Mouse (Mus musculus): ENCODE measurements around the gene Hist2h2ab.
"Not testable (repeated sequence)": the region's sequence is repeated elsewhere in the genome, so short reads cannot be mapped to it uniquely, and the experiment has no call there.

The Hist2h2ab gene

DNA sequence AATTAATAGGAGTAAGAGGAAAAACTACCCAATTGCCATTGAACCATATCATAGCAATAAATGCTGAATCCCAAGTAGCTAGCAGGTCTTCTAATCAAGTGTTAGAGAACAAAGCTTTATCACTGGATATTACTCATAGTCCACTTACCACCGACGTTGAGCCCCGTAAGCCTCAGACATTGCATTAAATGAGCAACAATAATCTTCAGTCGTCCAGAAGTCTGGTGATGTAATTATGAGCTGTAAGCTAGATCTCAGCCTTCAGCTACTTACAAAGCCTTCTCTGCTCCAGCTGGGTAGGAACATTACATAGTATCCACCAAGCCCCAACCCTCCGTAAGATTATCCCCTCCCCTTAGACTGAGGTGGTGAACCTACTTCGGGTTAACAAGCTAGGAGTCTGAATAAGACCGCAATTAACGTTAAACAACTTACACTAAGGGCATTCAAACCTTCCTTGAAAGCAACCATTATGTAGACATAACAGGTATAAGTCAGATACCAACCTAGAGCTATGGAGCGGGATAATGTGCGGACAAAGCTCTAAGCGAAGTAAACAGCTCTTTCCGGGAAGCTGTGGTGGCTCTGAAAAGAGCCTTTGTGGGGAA is 18.3 kb downstream of the Hist2h2ab start:
- peak; percentile 88 for DNase-seq (ENCODE audit: low read depth)

DNA sequence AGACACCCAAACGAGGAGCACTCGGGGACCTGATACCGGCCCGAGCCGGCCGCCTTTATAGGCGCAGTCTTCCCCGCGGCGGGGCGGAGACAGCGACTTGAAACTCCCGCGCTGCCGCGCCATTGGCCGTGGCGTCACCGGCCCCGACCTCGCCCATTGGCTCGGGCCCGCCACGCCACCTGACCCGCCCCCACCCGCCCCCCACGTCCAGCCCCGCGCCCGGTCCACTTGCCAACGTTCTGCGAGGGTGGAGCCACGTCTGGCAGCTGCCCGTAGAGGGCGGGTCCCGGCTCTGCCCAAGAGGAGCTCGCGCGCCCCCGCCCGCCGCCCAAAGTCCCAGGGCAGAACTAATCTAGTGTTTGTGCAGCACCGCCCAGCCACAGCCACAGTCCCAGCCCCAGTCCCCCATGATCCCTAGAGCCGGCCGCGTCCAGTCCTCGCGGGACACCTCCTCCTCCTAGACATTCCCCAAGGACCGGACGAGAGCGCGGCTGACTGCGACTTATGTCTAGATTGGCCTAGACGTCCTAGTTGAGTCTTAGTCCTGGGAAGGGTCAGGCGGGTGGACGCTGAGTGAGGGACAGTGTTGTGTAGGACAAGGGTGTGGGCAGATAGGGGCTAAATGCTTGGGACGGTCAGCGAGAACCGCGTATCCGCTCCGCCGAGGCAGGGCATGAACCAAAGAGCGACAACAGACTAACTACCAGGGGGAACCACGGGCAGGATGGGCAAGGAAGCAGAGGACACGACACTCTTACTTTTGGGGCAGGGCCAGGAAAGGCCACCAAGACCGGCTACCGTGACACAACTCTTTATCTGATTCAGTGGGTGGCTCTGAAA is 19.5 kb downstream of the Hist2h2ab start, which contains the start of gene Hist2h3c2:
TSS of gene Hist2h3c2 (minus strand) at position 174 of the 840 bp plus-strand sequence.
- not testable (repeated sequence) for DNase-seq (ENCODE audit: low read depth)

DNA sequence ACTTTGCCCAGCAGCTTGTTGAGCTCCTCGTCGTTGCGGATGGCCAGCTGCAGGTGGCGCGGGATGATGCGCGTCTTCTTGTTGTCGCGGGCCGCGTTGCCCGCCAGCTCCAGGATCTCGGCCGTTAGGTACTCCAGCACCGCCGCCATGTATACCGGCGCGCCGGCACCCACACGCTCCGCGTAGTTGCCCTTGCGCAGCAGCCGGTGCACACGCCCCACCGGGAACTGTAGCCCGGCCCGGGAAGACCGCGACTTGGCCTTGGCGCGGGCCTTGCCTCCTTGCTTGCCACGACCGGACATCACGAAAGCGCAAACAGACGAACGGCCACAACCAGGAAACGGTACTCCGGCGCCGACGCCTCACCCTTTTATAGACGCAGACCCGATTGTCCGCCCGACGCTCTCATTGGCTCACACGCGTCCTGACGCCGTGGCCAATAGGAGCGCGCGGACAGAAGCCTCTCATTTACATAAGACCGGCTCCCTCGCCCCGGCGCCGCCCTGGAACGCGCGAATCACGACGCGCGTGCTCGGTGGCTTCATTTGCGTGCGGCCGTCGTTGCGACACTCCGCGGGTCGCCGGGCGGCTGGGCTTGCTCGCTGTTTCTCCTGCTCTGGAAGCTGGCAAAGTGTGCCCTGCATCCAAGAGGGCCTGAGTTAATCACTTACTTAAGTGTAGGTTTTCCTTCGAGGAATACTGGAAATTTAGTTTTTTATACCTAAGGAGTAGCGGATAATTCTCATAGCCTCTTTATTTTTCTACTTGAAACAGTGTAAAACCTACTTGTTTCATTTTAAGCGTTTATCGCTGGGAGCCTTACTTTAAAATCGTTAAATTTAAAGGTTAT is 20.5 kb downstream of the Hist2h2ab start, which contains the start of gene Hist2h2aa2:
TSS of gene Hist2h2aa2 (minus strand) at position 328 of the 850 bp plus-strand sequence.
- peak; percentile 89 for DNase-seq (ENCODE audit: low read depth)

DNA sequence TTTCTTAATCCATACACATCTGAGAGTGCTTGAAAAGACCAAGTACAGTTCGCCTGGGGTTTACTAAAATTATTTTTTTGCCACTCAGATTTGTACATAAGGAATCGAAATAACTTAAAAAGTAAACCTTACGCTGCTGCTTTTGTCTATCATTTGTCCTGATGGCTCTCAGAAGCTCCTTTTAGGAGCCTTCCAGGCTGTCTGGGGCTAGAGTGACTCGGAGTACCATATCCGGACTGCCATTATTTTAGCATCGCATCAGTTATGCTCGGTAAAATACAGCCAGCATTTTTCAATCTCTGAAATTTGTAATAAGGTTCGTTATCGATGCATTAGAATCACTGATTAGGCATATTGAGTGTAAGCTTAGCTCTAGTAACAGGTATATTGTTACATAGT is 21.1 kb downstream of the Hist2h2ab start:
- no peak for DNase-seq (ENCODE audit: low read depth)

DNA sequence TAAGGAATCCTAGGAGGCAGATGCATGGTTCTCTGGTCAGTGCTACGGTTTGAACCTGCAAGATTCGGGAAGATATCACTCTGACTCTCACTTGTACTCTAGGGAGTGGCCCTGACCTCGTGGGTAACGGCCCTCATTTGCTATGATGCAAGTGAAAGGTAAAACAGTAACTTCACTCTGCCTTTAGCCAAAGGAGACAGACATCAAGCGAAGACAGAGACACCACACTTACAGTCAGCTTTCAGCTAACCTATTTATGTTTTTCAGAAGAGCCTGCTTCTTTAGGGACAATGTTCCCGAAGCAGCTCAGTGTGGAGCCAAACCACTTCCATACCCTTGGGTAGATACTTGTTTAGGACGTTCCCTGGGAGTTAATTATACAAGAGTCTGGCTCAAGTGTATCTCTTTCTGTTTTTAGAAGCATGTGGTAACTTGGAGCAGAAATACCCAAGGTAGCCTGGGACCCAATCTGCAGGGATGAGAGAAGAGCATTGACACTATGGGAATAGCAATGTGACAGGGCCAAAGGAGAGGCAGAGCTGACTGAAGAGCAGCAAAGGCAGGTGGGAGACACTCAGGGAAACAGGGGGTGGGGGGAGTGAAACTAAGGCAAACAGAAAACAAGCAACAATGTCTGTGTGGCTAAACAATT is 24.4 kb downstream of the Hist2h2ab start:
- DNase-seq (ENCODE audit: low read depth): peak; percentile 55

DNA sequence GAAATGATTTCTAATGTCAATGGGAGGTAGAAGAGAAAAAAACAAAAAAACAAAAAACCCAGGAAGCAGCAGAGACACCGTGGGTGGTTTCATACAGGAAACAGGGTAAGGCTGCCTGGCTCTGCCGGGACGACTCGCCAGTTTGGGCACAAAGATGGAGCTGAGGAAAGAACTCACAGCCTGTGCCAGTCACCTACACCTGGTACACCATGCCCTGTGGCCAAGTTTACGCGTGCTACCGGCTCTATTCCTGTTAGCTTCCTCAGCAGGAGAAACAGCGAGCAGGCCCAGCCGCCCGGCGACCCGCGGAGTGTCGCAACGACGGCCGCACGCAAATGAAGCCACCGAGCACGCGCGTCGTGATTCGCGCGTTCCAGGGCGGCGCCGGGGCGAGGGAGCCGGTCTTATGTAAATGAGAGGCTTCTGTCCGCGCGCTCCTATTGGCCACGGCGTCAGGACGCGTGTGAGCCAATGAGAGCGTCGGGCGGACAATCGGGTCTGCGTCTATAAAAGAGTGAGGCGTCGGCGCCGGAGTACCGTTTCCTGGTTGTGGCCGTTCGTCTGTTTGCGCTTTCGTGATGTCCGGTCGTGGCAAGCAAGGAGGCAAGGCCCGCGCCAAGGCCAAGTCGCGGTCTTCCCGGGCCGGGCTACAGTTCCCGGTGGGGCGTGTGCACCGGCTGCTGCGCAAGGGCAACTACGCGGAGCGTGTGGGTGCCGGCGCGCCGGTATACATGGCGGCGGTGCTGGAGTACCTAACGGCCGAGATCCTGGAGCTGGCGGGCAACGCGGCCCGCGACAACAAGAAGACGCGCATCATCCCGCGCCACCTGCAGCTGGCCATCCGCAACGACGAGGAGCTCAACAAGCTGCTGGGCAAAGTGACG is 25.6 kb downstream of the Hist2h2ab start, which contains the start of gene Hist2h2aa1:
TSS of gene Hist2h2aa1 (plus strand) at position 495 of the 884 bp plus-strand sequence.
- peak; percentile 92 for DNase-seq (ENCODE audit: low read depth)

DNA sequence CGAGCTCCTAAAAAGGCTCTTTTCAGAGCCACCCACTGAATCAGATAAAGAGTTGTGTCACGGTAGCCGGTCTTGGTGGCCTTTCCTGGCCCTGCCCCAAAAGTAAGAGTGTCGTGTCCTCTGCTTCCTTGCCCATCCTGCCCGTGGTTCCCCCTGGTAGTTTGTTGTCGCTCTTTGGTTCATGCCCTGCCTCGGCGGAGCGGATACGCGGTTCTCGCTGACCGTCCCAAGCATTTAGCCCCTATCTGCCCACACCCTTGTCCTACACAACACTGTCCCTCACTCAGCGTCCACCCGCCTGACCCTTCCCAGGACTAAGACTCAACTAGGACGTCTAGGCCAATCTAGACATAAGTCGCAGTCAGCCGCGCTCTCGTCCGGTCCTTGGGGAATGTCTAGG is 26.4 kb downstream of the Hist2h2ab start:
- not testable (repeated sequence) for DNase-seq (ENCODE audit: low read depth)

DNA sequence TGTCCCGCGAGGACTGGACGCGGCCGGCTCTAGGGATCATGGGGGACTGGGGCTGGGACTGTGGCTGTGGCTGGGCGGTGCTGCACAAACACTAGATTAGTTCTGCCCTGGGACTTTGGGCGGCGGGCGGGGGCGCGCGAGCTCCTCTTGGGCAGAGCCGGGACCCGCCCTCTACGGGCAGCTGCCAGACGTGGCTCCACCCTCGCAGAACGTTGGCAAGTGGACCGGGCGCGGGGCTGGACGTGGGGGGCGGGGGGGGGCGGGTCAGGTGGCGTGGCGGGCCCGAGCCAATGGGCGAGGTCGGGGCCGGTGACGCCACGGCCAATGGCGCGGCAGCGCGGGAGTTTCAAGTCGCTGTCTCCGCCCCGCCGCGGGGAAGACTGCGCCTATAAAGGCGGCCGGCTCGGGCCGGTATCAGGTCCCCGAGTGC is 26.8 kb downstream of the Hist2h2ab start, which contains the start of gene Hist2h3c1:
TSS of gene Hist2h3c1 (plus strand) at position 259 of the 430 bp plus-strand sequence.
- not testable (repeated sequence) for DNase-seq (ENCODE audit: low read depth)

DNA sequence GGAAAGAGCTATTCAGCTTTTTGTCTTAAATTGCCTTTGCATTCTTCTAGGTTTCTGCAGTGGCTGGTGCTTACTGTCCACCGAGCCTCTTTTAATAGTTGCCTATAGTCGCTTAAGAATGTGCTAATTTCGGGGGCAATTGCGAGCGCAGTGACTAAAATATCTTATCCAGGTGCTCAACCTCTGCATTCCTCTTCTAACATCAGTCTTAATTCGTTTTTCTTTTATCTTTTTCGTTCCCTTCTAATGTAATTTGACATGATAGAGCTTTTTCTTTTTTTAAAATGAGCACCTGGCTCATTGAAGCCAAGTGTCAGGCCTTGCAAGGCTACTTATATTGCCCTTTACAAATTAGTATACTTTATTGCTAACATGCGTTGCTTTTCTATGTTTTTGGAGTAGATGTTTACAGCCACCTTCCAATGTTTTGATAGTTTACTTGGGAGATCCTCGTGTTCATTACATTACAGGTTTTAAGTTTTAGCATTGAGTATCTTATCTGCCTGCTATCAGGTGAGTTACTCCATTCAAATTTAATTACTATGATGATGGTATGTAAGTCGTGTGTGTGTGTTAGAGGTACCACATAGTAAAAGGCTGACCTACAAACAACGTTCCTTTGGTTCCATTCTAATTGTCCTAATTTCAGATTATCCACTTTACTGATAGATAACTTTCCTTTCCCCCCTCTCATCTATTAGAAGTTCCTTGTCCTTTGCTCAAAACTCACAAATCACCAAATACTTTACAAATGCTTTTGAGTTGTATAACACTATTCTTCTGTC is 27.9 kb downstream of the Hist2h2ab start:
- DNase-seq (ENCODE audit: low read depth): peak; percentile 76

DNA sequence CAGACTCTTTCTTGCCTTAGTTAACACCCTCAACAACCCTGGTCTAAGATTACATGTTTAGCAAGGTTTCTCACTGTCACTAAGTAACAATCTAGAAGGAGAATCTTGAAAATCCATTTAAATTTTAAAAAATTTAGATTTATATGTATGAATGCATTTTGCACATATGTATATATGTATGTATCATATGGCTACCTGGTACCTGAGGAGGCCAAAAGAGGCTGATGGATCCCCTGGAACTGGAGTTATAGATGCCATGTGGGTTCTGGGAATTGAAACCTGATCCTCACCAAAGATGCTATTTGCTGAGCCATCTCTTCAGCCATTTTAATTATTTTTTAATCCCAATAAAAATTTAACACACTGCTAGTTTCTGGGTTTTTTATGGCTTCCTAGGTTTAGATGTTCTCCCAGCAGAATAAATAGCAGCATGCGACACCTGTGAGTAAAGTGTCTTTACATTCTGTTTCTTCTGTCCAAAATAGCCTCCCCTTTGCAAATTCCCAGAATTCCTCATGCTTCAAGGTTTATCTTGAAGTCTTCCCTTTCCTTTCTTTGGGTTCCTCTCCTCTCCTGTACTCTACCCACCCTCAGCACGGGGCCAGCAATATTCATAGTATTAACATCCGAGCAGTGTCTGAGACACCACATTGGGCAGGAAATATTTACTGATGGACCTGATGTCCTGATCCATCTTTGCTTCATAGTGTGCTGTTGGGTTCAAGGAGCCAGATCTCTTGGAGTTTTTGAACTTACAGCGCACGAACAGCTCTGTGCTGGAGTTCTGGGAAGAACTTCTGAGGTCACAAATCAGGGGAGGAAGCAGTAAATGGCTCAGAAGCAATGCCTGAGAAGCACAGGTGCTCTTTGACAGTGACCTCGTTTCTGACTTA is 28.7 kb downstream of the Hist2h2ab start:
- peak; percentile 70 for DNase-seq (ENCODE audit: low read depth)

DNA sequence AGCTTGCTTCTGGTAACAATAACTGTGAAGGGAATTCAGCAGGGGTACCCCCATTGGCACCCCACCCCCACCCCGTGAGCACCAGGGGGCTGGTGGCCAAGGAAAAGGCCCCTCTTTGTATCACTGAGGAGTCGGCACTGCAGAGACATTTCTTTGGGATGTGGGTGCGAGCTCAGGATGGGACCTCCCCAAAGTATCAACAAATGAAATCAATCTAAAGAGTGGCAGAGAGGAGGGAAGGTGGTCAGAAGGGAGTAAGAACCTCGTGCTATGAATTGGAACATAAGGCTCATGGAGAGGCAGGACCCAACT is 29.3 kb downstream of the Hist2h2ab start:
- DNase-seq (ENCODE audit: low read depth): no peak

DNA sequence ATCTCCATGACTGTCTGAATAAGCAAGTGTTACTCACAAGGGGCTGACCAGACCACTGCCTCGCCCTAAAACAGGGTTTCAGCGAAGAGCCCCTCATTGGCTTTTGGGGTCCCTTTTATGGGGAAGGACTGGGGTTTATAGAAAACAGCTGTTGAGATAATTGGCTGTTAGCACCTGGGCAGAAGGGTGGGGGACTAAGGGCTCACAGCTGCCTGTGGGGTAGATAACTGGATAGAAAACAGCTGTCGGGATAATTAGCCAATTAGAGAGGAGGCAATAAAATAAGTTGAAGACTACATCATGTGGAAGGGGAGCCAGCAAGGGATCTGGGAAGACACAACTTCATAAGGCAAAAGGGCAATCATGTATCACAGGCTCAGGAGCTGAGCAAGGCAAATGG is 31.2 kb downstream of the Hist2h2ab start:
- DNase-seq (ENCODE audit: low read depth): no peak

DNA sequence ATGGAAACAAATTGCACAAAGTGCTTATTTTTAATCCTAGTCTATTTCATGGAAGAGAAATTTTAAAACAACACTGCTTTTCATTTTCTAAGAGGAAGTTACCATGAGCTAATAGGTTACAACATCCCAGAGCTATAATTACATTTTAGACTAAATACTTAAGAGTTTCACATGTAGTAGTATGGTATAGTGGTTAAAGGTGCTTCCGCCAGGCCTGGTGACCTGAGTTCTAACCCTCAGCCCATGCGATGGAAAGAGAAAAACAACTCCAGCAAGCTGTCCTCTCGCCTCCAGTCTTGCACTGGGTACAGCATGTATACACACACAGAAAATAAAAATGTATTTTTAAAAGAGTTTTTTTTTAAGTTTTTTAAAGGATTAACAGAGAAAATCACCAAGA is 32.1 kb downstream of the Hist2h2ab start:
- no peak for DNase-seq (ENCODE audit: low read depth)

DNA sequence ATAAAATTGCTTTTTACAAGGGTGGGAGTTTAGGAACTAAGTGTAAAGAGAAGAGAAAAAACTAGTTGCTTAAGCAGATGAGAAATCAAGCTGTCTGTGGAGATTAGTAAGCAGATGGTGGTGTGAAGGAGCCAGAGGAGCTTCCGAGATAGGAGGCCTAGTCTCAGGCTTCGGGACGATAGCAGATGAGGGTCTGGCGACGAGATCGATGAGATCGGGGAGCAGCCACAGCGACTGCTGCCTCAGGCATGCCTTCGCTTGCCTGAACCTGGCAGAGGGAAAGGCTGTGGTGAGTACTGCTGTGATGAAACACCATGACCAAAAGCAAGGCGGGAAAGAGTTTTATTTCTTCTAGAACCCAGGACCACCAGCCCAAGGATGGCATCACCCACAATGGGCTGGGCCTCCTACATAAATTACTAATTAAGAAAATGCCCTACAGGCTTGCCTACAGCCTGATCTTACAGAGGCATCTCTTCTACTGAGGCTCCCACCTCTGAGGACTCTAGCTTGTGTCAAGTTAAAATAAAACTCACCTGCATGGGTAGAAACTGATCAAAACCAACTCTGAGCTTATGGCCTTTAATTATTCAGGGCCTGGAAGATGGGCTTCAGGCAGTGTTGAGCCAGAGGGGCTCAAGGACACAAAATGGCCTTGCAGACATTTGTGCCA is 35.2 kb downstream of the Hist2h2ab start:
- no peak for DNase-seq (ENCODE audit: low read depth)

DNA sequence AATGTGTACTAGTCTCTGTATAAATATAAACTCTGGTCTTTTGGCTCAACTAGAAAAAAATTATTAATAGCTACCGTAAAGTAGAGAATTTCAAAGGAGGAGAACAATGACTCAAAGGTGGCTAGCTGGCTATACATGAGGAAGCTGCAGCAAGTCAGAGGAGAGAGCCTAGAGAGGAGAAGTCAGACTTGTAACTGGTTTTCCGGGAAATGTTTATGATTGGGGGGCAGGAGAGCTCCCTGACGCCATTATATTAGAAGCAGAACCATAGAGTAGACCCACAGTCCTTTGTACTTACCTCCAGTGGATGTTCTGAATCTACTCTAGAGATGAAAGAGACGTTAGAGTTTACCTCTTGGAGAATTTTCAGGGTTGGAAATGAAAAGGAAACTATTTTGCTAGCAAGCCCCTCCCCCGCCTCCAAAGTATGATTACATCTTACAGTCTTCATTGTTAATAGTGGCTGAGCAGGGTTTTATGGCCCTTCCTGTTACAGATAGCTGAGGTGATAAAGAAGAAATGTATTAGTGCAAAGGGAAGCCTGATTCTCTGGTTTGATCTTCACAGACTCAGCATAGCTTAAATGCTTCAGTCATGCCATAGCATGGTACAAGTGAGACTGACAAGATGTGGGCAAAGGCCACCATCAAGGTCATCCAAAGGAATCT is 36.4 kb downstream of the Hist2h2ab start:
- DNase-seq (ENCODE audit: low read depth): no peak

DNA sequence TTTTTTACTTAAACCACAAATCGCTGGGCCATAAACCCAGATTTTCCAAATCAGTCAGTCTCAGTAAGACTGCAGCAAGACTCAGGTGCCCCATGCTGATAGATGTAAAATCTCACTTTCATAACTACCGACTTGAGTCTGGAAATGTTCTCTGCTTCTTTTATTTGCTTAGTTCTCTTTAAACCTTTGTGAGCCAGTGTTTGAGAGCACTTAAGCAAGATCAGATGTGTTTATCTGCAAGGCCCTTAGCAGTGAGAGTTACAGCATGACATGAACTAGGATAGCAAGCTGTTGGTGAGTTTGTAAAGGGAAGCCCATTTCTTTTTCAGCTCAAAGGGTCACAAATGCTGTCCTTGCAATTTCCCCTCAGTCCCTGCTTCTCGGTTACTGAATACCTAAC is 37.5 kb downstream of the Hist2h2ab start:
- DNase-seq (ENCODE audit: low read depth): no peak

DNA sequence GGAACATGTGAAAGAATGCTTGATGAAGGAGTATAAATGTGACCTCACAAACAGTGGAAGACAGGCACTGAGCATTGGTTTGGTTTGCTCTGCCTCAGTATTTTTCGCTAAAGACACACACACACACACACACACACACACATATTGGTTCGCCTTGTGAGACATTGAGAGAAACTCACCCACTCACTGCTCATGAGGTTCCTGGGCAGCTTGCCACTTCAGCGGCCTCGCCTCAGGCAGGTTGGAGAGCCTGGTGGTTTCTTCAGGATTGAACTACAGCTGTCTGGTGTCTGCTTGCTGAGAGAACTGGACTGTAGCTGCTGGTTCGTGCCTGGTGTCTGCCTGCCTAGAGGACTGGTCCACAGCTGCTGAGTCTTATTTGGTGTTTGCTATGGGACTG is 40.6 kb downstream of the Hist2h2ab start:
- no peak for DNase-seq (ENCODE audit: low read depth)

DNA sequence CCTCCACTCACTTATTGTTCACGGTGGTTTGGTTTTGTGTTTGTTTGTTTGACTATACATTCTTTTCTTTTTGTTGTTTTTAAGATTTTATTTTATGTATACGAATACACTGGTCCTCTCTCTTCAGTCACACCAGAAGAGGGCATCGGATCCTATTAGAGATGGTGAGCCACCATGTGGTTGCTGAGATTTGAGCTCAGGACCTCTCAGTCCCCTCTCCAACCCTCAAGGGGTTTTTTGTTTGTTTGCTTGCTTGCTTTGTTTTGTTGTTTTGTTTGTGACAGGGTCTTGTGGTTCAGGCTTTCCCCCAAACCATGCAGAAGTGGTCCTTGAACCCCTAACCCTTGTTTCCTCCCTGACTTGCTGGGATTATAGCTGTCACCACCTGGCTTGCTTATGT is 42.0 kb downstream of the Hist2h2ab start:
- DNase-seq (ENCODE audit: low read depth): no peak
